Mouse (Mus musculus) frontal cortex, postnatal 10 days (tissue): ENCODE measurements around the gene Myom1.

Source experiments
- DNase-seq, 2 experiments: peaks; one replicate each; pipeline ENCODE4 v3.0.0; 2022; ENCODE audit warnings: low spot score in 2 of 2, mixed read lengths in 1 of 2

Myom1 gene

GRCm38 (mm10) chr17:70991706-70992625 is 10.5 kb upstream of the Myom1 start:
- DNase-seq = no peak

GRCm38 (mm10) chr17:70992662-70993061 is 9.8 kb upstream of the Myom1 start:
- DNase-seq = no peak

- no peak for DNase-seq
Observed at GRCm38 (mm10) chr17:70993385-70993807, 9.0 kb upstream of the Myom1 start.

- DNase-seq = no peak
Observed at GRCm38 (mm10) chr17:70994671-70995070, 7.8 kb upstream of the Myom1 start.

- no peak for DNase-seq
Observed at GRCm38 (mm10) chr17:70995551-70995950, 6.9 kb upstream of the Myom1 start.

- DNase-seq = no peak
Observed at GRCm38 (mm10) chr17:70997836-70998235, 4.6 kb upstream of the Myom1 start.

- DNase-seq = no peak
Observed at GRCm38 (mm10) chr17:70998400-70998975, 3.9 kb upstream of the Myom1 start.

- no peak for DNase-seq
Observed at GRCm38 (mm10) chr17:70999187-70999586, 3.2 kb upstream of the Myom1 start.

- DNase-seq = no peak
Observed at GRCm38 (mm10) chr17:71000255-71000654, 2.2 kb upstream of the Myom1 start.

- DNase-seq = no peak
Observed at GRCm38 (mm10) chr17:71001067-71001466, 1.4 kb upstream of the Myom1 start.

GRCm38 (mm10) chr17:71001699-71002080 is 743 bp upstream of the Myom1 start:
- no peak for DNase-seq

- no peak for DNase-seq
Observed at GRCm38 (mm10) chr17:71002744-71003094, 286 bp downstream of the Myom1 start, which contains the start of gene Myl12a. Myl12a (minus strand) TSS chr17:71002878.

- DNase-seq = no peak
Observed at GRCm38 (mm10) chr17:71003112-71003511, 679 bp downstream of the Myom1 start.

GRCm38 (mm10) chr17:71003721-71004120 is 1.3 kb downstream of the Myom1 start:
- DNase-seq = no peak

GRCm38 (mm10) chr17:71004186-71004960 is 1.9 kb downstream of the Myom1 start:
- DNase-seq = no peak

- DNase-seq = no peak
Observed at GRCm38 (mm10) chr17:71006976-71007375, 4.5 kb downstream of the Myom1 start.

GRCm38 (mm10) chr17:71008676-71009075 is 6.2 kb downstream of the Myom1 start:
- no peak for DNase-seq

GRCm38 (mm10) chr17:71009751-71010150 is 7.3 kb downstream of the Myom1 start:
- no peak for DNase-seq

GRCm38 (mm10) chr17:71010646-71011242 is 8.3 kb downstream of the Myom1 start:
- DNase-seq = no peak

GRCm38 (mm10) chr17:71011931-71012662 is 9.7 kb downstream of the Myom1 start:
- no peak for DNase-seq

GRCm38 (mm10) chr17:71013105-71013504 is 10.7 kb downstream of the Myom1 start:
- no peak for DNase-seq
